Mouse (Mus musculus) ES-E14 (cell line): Measurements from ENCODE around the gene Hist2h3b.

Experiments
- HCFC1 ChIP-seq: IDR thresholded peaks from 2 replicates; pipeline ENCODE4 v1.6.1; 2012; ENCODE audit warnings: low read length, inconsistent platforms, borderline replicate concordance; ENCODE audit not compliant: insufficient read depth
- MAFK ChIP-seq: IDR thresholded peaks from 2 replicates; pipeline ENCODE4 v1.6.1; 2014; ENCODE audit warnings: mild to moderate bottlenecking, low read depth, low read length, inconsistent platforms; ENCODE audit not compliant: insufficient read depth
- ZNF384 ChIP-seq: IDR thresholded peaks from 2 replicates; pipeline ENCODE4 v1.6.1; 2012; ENCODE audit warnings: low read depth, low read length, inconsistent platforms

- TF ChIP-seq ZNF384 (no peak), HCFC1 (no peak), MAFK (no peak)
Measured at GRCm38 (mm10) chr3:96289201-96289600, 20.7 kb downstream of the Hist2h3b start.
